Mouse (Mus musculus): Measurements from ENCODE around the gene Gm10188.

The Gm10188 gene

DNA sequence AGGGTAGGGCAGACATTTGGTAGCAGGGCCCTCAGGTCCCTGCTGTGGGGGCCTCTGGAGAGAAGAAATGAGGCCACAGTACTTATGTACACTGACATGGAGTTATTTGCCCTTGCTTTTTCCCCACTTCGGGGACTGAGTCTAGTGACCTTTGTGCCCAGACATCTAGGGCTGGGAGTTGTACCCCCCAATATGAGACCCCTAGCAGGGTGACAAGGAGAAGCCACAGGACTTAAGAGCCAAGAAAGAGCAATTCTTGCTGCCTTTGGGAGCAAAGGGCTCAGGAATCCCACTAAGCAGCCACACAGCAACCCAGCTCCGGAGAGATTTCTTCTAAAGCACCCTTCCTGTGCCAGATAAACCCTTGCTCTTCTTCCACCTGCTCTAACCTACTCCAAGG lies 27.6 kb downstream of the Gm10188 start:
- Histone ChIP-seq H3K27me3 (ENCODE audit: insufficient read depth, low read length) (no peaks in the 10 kb centered on the region), H3K4me1 (replicated peaks; ENCODE audit: low read depth, low read length) (peaks cover 94% of the 10 kb centered on the region), H3K4me3 (replicated peaks; ENCODE audit: low read length) (peak overlapping the region; percentile 71), H3K9me3 (ENCODE audit: low read length) (peaks cover 15% of the 10 kb centered on the region), H3K36me3 (ENCODE audit: insufficient read depth, low read length) (peaks cover 37% of the 10 kb centered on the region)
- no peak for TF ChIP-seq CTCF (conservative IDR thresholded peaks at IDR 0.05; ENCODE audit: low read length)
- no peak for TF ChIP-seq NANOG (IDR thresholded peaks at IDR 0.05; ENCODE audit: borderline replicate concordance, low read length)
- no peak for TF ChIP-seq POU5F1 (IDR thresholded peaks at IDR 0.05; ENCODE audit: borderline replicate concordance, low read length)

DNA sequence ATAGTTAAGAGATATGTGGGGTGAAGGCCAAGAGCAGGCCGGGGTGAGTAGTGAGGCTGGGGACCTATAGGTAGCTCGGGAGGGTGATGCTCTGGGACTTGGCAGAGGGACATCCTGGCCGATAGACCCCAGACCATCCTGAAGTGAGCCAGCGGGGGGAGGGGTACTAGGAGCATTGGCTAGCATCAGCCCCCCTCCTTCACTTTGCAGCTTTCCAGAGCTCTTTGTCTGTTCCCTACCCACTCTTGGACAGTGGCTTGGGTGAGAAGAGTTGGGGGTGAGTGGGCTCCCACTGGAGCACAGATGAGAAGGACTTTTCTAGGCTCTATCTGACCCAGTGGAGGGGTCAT lies 28.1 kb downstream of the Gm10188 start:
- Histone ChIP-seq H3K4me3 (replicated peaks; ENCODE audit: low read length) (peak overlapping the region; percentile 71), H3K4me1 (replicated peaks; ENCODE audit: low read depth, low read length) (peaks cover 94% of the 10 kb centered on the region), H3K9me3 (ENCODE audit: low read length) (peaks cover 15% of the 10 kb centered on the region), H3K36me3 (ENCODE audit: insufficient read depth, low read length) (peaks cover 37% of the 10 kb centered on the region), H3K27me3 (ENCODE audit: insufficient read depth, low read length) (no peaks in the 10 kb centered on the region)
- no peak for TF ChIP-seq POU5F1 (IDR thresholded peaks at IDR 0.05; ENCODE audit: borderline replicate concordance, low read length)

DNA sequence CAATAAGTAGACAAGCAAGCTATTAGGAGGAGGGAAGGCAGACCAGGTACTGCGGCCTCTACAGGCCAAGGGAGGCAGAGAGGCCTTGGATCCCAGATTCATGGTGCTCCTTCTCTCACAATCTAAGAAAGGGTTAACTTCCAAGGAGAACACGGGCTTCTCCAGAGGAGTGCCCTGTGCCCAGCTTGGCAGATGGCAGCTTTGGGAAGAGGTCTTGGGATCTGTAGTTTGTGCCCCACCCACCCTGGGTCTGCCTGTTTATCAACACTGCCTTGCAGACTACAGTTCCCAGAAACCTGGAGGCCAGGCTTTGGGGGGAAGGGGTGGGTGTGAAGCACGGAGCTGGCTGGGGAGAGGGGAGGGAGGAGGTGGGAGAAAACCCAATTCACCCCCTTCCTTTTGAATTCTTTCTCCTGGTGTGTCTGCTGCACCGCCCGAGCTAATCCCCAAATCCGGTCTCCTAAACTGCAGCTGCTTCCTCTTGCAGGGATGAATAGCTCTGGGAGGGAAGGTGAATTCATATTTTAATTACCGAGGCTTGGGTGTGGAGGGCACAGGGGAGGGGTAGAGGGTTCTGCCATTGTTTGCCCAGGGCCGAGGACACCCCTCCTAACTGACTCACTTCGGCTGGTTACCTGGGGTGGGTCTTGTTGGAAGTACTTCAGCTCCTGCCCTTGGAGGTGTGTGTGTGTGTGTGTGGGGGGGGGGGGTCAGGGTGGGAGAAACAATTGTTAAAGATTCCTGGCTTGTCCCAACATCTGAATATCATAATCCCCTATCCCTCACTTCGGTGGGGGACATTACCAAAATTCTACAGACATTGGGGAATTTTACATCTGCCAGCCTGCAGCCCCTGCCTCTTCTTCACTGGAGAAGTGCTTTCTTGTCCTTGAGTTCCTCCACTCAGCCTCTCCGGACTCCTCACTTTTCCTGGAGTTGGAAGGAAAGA lies 28.7 kb downstream of the Gm10188 start:
- peaks cover 37% of the 10 kb centered on the region for H3K36me3 ChIP-seq (ENCODE audit: insufficient read depth, low read length)
- no peaks in the 10 kb centered on the region for H3K27me3 ChIP-seq (ENCODE audit: insufficient read depth, low read length)
- H3K9me3 ChIP-seq (ENCODE audit: low read length), result peaks cover 15% of the 10 kb centered on the region
- H3K4me3 ChIP-seq (replicated peaks; ENCODE audit: low read length), result peak overlapping the region; percentile 78
- H3K4me1 ChIP-seq (replicated peaks; ENCODE audit: low read depth, low read length), result peaks cover 94% of the 10 kb centered on the region
- TF ChIP-seq POU5F1 (IDR thresholded peaks at IDR 0.05; ENCODE audit: borderline replicate concordance, low read length) (no peak), CTCF (conservative IDR thresholded peaks at IDR 0.05; ENCODE audit: low read length) (peak; percentile 22)

DNA sequence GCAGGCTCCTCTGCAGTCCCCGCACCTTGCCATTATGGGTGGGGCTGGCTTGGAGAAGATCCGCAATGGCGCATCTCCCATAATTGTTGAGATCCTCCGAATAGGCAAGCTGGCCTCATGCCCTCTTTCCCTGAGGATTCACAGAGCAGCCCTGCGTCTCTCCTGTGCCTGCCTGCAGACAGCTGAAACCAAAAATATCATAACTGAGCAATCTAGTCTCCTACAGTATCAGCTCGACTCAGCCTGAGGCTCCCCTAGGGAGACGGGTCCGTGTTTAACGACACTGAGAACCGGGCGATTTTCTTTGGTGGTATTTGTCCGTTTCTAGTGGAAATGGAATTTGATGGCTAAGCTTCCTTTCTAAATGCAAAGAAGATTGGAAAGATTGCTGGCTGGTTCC lies 29.6 kb downstream of the Gm10188 start:
- Histone ChIP-seq H3K36me3 (ENCODE audit: insufficient read depth, low read length) (peaks cover 32% of the 10 kb centered on the region), H3K4me3 (replicated peaks; ENCODE audit: low read length) (peak overlapping the region; percentile 78), H3K9me3 (ENCODE audit: low read length) (peaks cover 15% of the 10 kb centered on the region), H3K27me3 (ENCODE audit: insufficient read depth, low read length) (no peaks in the 10 kb centered on the region), H3K4me1 (replicated peaks; ENCODE audit: low read depth, low read length) (peaks cover 94% of the 10 kb centered on the region)
- TF ChIP-seq NANOG (IDR thresholded peaks at IDR 0.05; ENCODE audit: borderline replicate concordance, low read length), result no peak
- TF ChIP-seq CTCF (conservative IDR thresholded peaks at IDR 0.05; ENCODE audit: low read length), result no peak
- TF ChIP-seq POU5F1 (IDR thresholded peaks at IDR 0.05; ENCODE audit: borderline replicate concordance, low read length), result no peak

DNA sequence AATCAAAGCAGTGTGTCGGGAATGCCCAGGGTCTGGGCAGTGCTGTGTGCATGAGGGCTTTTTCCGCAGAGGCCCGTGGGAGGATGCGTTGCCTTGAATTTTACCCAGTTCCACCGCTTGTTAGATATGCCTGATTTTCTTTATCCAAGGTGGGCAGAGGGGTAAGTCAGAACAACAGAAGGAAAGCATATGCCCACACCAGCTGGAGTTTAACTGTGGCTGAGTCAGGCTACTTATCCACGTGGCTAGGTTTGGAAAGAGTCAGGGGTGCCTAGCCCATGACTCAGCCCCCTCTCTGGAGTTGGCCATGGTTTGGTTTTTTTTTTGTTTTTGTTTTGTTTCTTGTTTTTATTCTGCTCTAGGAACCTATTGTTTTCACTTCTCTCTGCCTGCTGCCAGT lies 30.3 kb downstream of the Gm10188 start:
- Histone ChIP-seq H3K4me3 (replicated peaks; ENCODE audit: low read length) (peak overlapping the region; percentile 78), H3K27me3 (ENCODE audit: insufficient read depth, low read length) (peaks cover 2% of the 10 kb centered on the region; the same call in 1 of the 2 replicates), H3K9me3 (ENCODE audit: low read length) (peaks cover 15% of the 10 kb centered on the region), H3K4me1 (replicated peaks; ENCODE audit: low read depth, low read length) (peaks cover 94% of the 10 kb centered on the region), H3K36me3 (ENCODE audit: insufficient read depth, low read length) (peaks cover 25% of the 10 kb centered on the region)
- TF ChIP-seq POU5F1 (IDR thresholded peaks at IDR 0.05; ENCODE audit: borderline replicate concordance, low read length) (no peak), CTCF (conservative IDR thresholded peaks at IDR 0.05; ENCODE audit: low read length) (no peak), NANOG (IDR thresholded peaks at IDR 0.05; ENCODE audit: borderline replicate concordance, low read length) (no peak)

DNA sequence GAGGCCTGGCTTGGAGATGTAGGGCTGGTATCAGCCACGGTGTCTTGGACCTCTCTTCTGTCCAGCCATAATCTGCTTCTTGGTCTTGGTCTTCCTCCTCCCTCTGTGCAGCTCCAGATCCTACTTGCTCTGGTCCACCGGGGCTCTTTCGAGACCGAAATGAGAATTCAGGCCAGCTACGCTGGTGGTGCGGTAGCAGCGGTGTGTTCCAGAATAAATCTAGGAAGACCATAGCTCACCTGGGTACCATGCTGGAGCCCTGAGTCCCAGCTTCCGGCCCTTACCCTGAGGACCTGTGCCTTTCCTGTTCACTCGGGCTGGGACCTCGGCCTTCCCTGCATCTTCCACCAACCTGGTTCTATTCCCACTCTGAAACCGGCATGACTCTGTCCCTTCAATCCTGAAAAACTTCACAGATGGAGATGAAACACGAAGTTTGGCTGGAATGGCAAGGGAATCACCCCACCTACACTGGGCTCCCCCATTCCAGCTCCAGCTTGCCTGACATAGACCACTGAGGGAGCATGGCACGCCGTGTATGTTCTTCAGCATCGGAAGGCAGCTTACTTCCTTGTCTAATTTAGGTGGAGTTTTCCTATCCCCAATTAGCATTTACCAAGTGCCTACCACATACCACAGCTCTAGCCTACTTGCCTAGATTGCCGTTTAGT lies 31.0 kb downstream of the Gm10188 start:
- Histone ChIP-seq H3K27me3 (ENCODE audit: insufficient read depth, low read length) (peaks cover 9% of the 10 kb centered on the region), H3K4me1 (replicated peaks; ENCODE audit: low read depth, low read length) (peaks cover 94% of the 10 kb centered on the region), H3K9me3 (ENCODE audit: low read length) (peaks cover 15% of the 10 kb centered on the region), H3K4me3 (replicated peaks; ENCODE audit: low read length) (peak overlapping the region; percentile 78), H3K36me3 (ENCODE audit: insufficient read depth, low read length) (peaks cover 19% of the 10 kb centered on the region)
- TF ChIP-seq NANOG (IDR thresholded peaks at IDR 0.05; ENCODE audit: borderline replicate concordance, low read length) (no peak), CTCF (conservative IDR thresholded peaks at IDR 0.05; ENCODE audit: low read length) (no peak), POU5F1 (IDR thresholded peaks at IDR 0.05; ENCODE audit: borderline replicate concordance, low read length) (no peak)

DNA sequence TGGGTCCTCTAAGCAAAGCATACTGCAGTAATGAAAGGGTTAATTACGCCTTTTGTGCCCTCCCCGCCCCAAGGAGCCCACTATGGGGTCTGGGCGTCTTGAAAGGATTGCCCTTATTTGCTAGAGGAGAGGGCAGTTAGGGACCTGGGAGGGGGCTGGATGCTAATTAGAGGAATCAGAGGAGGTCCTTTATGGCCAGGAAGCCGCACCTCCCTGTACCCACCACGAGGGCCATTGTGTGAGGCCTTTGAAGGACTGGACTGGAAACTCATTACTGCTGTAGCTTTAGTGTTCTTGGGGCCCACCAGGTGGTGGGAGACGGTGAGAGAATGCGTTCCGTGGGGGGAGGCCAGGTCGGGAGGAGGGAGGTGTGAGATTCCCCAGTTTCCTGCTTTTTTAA lies 31.9 kb downstream of the Gm10188 start:
- Histone ChIP-seq H3K4me3 (replicated peaks; ENCODE audit: low read length) (peak overlapping the region; percentile 78), H3K36me3 (ENCODE audit: insufficient read depth, low read length) (peaks cover 13% of the 10 kb centered on the region), H3K4me1 (replicated peaks; ENCODE audit: low read depth, low read length) (peaks cover 94% of the 10 kb centered on the region), H3K27me3 (ENCODE audit: insufficient read depth, low read length) (peaks cover 17% of the 10 kb centered on the region), H3K9me3 (ENCODE audit: low read length) (peaks cover 15% of the 10 kb centered on the region)
- TF ChIP-seq CTCF (conservative IDR thresholded peaks at IDR 0.05; ENCODE audit: low read length) (no peak), NANOG (IDR thresholded peaks at IDR 0.05; ENCODE audit: borderline replicate concordance, low read length) (no peak), POU5F1 (IDR thresholded peaks at IDR 0.05; ENCODE audit: borderline replicate concordance, low read length) (no peak)

DNA sequence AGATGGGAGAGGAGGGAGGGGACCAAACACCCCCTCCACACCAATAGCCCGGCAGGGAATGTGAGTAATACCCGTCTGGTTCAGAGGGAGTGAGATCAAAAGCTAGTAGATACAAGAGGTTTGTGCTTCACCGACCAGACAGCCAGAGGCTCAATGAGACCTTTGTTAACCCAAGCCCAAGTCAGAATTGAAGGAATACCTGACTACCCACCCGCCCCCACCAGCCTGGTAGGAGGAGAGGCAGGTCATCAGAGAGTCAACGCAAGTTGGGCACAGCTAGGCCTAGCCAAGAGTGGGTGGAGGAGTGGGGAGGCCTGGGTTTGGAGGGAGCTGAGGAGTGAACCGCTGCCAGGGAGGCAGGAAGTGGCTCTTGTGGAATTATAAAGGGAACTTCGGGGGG lies 33.2 kb downstream of the Gm10188 start:
- Histone ChIP-seq H3K9me3 (ENCODE audit: low read length) (peaks cover 2% of the 10 kb centered on the region), H3K36me3 (ENCODE audit: insufficient read depth, low read length) (peaks cover 7% of the 10 kb centered on the region), H3K4me1 (replicated peaks; ENCODE audit: low read depth, low read length) (peaks cover 94% of the 10 kb centered on the region), H3K4me3 (replicated peaks; ENCODE audit: low read length) (peak overlapping the region; percentile 78), H3K27me3 (ENCODE audit: insufficient read depth, low read length) (peaks cover 30% of the 10 kb centered on the region)
- TF ChIP-seq CTCF (conservative IDR thresholded peaks at IDR 0.05; ENCODE audit: low read length), result no peak

Measured in E14TG2a.4 (cell line).